Mouse (Mus musculus) MEL (cell line): ENCODE data around the gene Serpinb9c. TPM values are rescaled to one million over a fixed set of nuclear protein-coding genes. Genes with fewer than 3 reads are reported as not detected.
"Not testable (repeated sequence)": the region's sequence is repeated elsewhere in the genome, so short reads cannot be mapped to it uniquely, and the experiment has no call there.

Experiments
- DNase-seq: peaks from one replicate; pipeline ENCODE4 v3.0.0; 2011; ENCODE audit warnings: low read depth, low spot score
- H3K27ac ChIP-seq: 2 replicates; pipeline ENCODE4 v1.5.1; 2012; ENCODE audit warnings: low read depth, mild to moderate bottlenecking, control low read depth, low read length, moderate library complexity; ENCODE audit not compliant: control insufficient read depth
- H3K27me3 ChIP-seq, 2 experiments: fragments of 150-350 bp in 1 of 2; sonication (generic) in 1 of 2; 2 replicates each; pipeline ENCODE4 v1.6.1; 2012; ENCODE audit warnings: low read length in 2 of 2, mild to moderate bottlenecking in 2 of 2, improper control_type of control experiment in 1 of 2, moderate library complexity in 1 of 2; ENCODE audit not compliant: insufficient read depth in 2 of 2, control insufficient read depth in 1 of 2
- H3K36me3 ChIP-seq, 2 experiments: 2 replicates each; pipeline ENCODE4 v1.6.1; 2012 to 2014; ENCODE audit warnings: low read length in 2 of 2, improper control_type of control experiment in 1 of 2, inconsistent platforms in 1 of 2, mild to moderate bottlenecking in 1 of 2; ENCODE audit not compliant: insufficient read depth in 2 of 2, control insufficient read depth in 1 of 2
- H3K4me1 ChIP-seq, 2 experiments: fragments of 150-350 bp in 1 of 2; sonication (generic) in 1 of 2; 2 replicates each; pipeline ENCODE4 v1.6.1; 2012; ENCODE audit warnings: low read length in 2 of 2, improper control_type of control experiment in 1 of 2, mild to moderate bottlenecking in 1 of 2; ENCODE audit not compliant: insufficient read depth in 2 of 2, control insufficient read depth in 1 of 2
- H3K4me3 ChIP-seq, 2 experiments: fragments of 150-350 bp in 1 of 2; sonication (generic) in 1 of 2; 2 replicates each; pipeline ENCODE4 v1.5.1; 2012; ENCODE audit warnings: low read depth in 2 of 2, low read length in 2 of 2, mild to moderate bottlenecking in 2 of 2, moderate library complexity in 2 of 2, control low read depth in 1 of 2, improper control_type of control experiment in 1 of 2; ENCODE audit not compliant: control insufficient read depth in 1 of 2, insufficient read depth in 1 of 2
- H3K79me2 ChIP-seq: 2 replicates; pipeline ENCODE4 v1.6.1; 2012; ENCODE audit warnings: mild to moderate bottlenecking, low read length, moderate library complexity; ENCODE audit not compliant: control insufficient read depth, poor library complexity, insufficient read depth
- H3K9ac ChIP-seq: 2 replicates; pipeline ENCODE4 v1.6.1; 2012; ENCODE audit warnings: low read depth, mild to moderate bottlenecking, control low read depth, low read length, moderate library complexity; ENCODE audit not compliant: control insufficient read depth, poor library complexity, severe bottlenecking
- H3K9me3 ChIP-seq: fragments of 150-350 bp; sonication (generic); replicated peaks from 2 replicates; pipeline ENCODE4 v1.6.1; 2012; ENCODE audit warnings: mild to moderate bottlenecking, low read length, improper control_type of control experiment, moderate library complexity; ENCODE audit not compliant: insufficient read depth
- BHLHE40 ChIP-seq: IDR thresholded peaks from 2 replicates; pipeline ENCODE4 v1.6.1; 2012; ENCODE audit warnings: low read depth, mild to moderate bottlenecking, inconsistent platforms, low read length, improper control_type of control experiment, borderline replicate concordance
- CHD1 ChIP-seq: IDR thresholded peaks from 2 replicates; pipeline ENCODE4 v1.6.1; 2012; ENCODE audit warnings: low read depth, mild to moderate bottlenecking, inconsistent platforms, low read length, improper control_type of control experiment
- CHD2 ChIP-seq: IDR thresholded peaks from 2 replicates; pipeline ENCODE4 v1.6.1; 2011; ENCODE audit warnings: low read length, improper control_type of control experiment
- CTCF ChIP-seq, 3 experiments: IDR thresholded peaks in 2 of 3; conservative IDR thresholded peaks in 1 of 3; 2 replicates each; pipeline ENCODE4 v1.5.1; 2011 to 2012; ENCODE audit warnings: low read length in 3 of 3, low read depth in 2 of 3, mild to moderate bottlenecking in 2 of 3, improper control_type of control experiment in 1 of 3, inconsistent platforms in 1 of 3, mixed read lengths in 1 of 3, moderate library complexity in 1 of 3; ENCODE audit not compliant: control insufficient read depth in 1 of 3, insufficient read depth in 1 of 3, poor library complexity in 1 of 3, severe bottlenecking in 1 of 3
- JUND ChIP-seq: IDR thresholded peaks from 2 replicates; pipeline ENCODE4 v1.6.1; 2011; ENCODE audit warnings: low read depth, mild to moderate bottlenecking, improper control_type of control experiment, low read length
- KAT2A ChIP-seq: conservative IDR thresholded peaks from 2 replicates; pipeline ENCODE4 v1.6.1; 2012; ENCODE audit warnings: low read depth, low read length, improper control_type of control experiment, inconsistent platforms
- MAZ ChIP-seq: IDR thresholded peaks from 2 replicates; pipeline ENCODE4 v1.6.1; 2012; ENCODE audit warnings: low read depth, mild to moderate bottlenecking, inconsistent platforms, low read length, improper control_type of control experiment
- MEF2A ChIP-seq: IDR thresholded peaks from 2 replicates; pipeline ENCODE4 v1.6.1; 2014; ENCODE audit warnings: low read depth, mild to moderate bottlenecking, inconsistent platforms, low read length, improper control_type of control experiment; ENCODE audit not compliant: poor library complexity, insufficient replicate concordance, severe bottlenecking; ENCODE audit errors: extremely low read depth
- MYB ChIP-seq: IDR thresholded peaks from 2 replicates; pipeline ENCODE4 v1.6.1; 2011; ENCODE audit warnings: mild to moderate bottlenecking, low read depth, low read length, improper control_type of control experiment
- MYC ChIP-seq: IDR thresholded peaks from 2 replicates; pipeline ENCODE4 v1.6.1; 2011; ENCODE audit warnings: low read depth, mild to moderate bottlenecking, low read length, improper control_type of control experiment, moderate library complexity
- POLR2A ChIP-seq, 2 experiments: IDR thresholded peaks; 2 replicates each; pipeline ENCODE4 v1.6.1; 2011 to 2012; ENCODE audit warnings: low read length in 2 of 2, mild to moderate bottlenecking in 2 of 2, control low read depth in 1 of 2, improper control_type of control experiment in 1 of 2, low read depth in 1 of 2, moderate library complexity in 1 of 2; ENCODE audit not compliant: control insufficient read depth in 1 of 2, insufficient read depth in 1 of 2, poor library complexity in 1 of 2
- RAD21 ChIP-seq: IDR thresholded peaks from 2 replicates; pipeline ENCODE4 v1.6.1; 2011; ENCODE audit warnings: mild to moderate bottlenecking, low read depth, low read length, improper control_type of control experiment
- RCOR1 ChIP-seq: IDR thresholded peaks from 2 replicates; pipeline ENCODE4 v1.6.1; 2012; ENCODE audit warnings: low read depth, mild to moderate bottlenecking, inconsistent platforms, low read length, improper control_type of control experiment
- SMC3 ChIP-seq: IDR thresholded peaks from 2 replicates; pipeline ENCODE4 v1.6.1; 2011; ENCODE audit warnings: low read depth, low read length, improper control_type of control experiment
- USF1 ChIP-seq: IDR thresholded peaks from 2 replicates; pipeline ENCODE4 v1.6.1; 2014; ENCODE audit warnings: low read depth, mild to moderate bottlenecking, inconsistent platforms, low read length, improper control_type of control experiment, moderate library complexity
- USF2 ChIP-seq, 2 experiments: IDR thresholded peaks; 2 replicates each; pipeline ENCODE4 v1.6.1; 2011 to 2012; ENCODE audit warnings: improper control_type of control experiment in 2 of 2, low read length in 2 of 2, borderline replicate concordance in 1 of 2, inconsistent platforms in 1 of 2, low read depth in 1 of 2, mild to moderate bottlenecking in 1 of 2; ENCODE audit not compliant: insufficient read depth in 1 of 2
- ZKSCAN1 ChIP-seq: IDR thresholded peaks from 2 replicates; pipeline ENCODE4 v1.6.1; 2012; ENCODE audit warnings: low read depth, mild to moderate bottlenecking, inconsistent platforms, low read length, improper control_type of control experiment, moderate library complexity
- polyA plus RNA-seq, 2 experiments: library from polyadenylated mRNA; stranded (reverse) in 1 of 2; unstranded in 1 of 2; fragments of >175 nt in 1 of 2; fragments of >200 nt in 1 of 2; gene quantifications; 2 replicates each; pipeline versions ENCODE4 v1.2.1 to v1.2.4; 2012; ENCODE audit warnings: low replicate concordance in 2 of 2, low read depth in 1 of 2; ENCODE audit not compliant: insufficient read length in 2 of 2, insufficient read depth in 1 of 2, missing spikeins in 1 of 2
- total RNA-seq: library from RNA; depleted of rRNA; stranded (reverse); fragments of 300-350 nt; gene quantifications from 2 replicates; pipeline ENCODE4 v1.2.3, GENCODE M21; 2012

Gene Serpinb9c
- total and polyA plus RNA-seq, 3 experiments: not detected

GRCm38 (mm10) chr13:33192659-33193058, 33.1 kb upstream of the Serpinb9c start, which contains the start of gene Serpinb9d:
Gene Serpinb9d, plus strand, starts transcription at chr13:33192959.
- Histone ChIP-seq H3K9ac (no peak within 1 kb of the TSS), H3K27ac (no peak within 1 kb of the TSS), H3K9me3 (no peaks in the 10 kb centered on the region), H3K79me2 (no peaks in the 10 kb centered on the region), H3K4me1 (no peaks in the 10 kb centered on the region), H3K27me3 (no peaks in the 10 kb centered on the region), H3K4me3 (no peak within 1 kb of the TSS), H3K36me3 (no peaks in the 10 kb centered on the region)
- DNase-seq: no peak
- TF ChIP-seq JUND (no peak), MAZ (no peak), CHD1 (no peak), MYB (no peak), MYC (no peak), USF1 (no peak), RCOR1 (no peak), RAD21 (no peak), CTCF (IDR thresholded peaks at IDR 0.05 in 2 of 3, conservative IDR thresholded peaks at IDR 0.05 in 1 of 3; ENCODE audit: control insufficient read depth in 1 of 3, insufficient read depth in 1 of 3, low read depth in 2 of 3, low read length in 3 of 3, poor library complexity in 1 of 3, severe bottlenecking in 1 of 3) (no peak), USF2 (IDR thresholded peaks at IDR 0.05; ENCODE audit: borderline replicate concordance in 1 of 2, insufficient read depth in 1 of 2, low read depth in 1 of 2, low read length in 2 of 2) (no peak), SMC3 (no peak), MEF2A (no peak), ZKSCAN1 (no peak), CHD2 (no peak), KAT2A (no peak), BHLHE40 (no peak), POLR2A (IDR thresholded peaks at IDR 0.05; ENCODE audit: control insufficient read depth in 1 of 2, insufficient read depth in 1 of 2, low read depth in 1 of 2, low read length in 2 of 2, poor library complexity in 1 of 2) (no peak)

GRCm38 (mm10) chr13:33190486-33190885, 30.9 kb upstream of the Serpinb9c start:
- H3K9ac ChIP-seq, H3K27me3 ChIP-seq, H3K4me1 ChIP-seq, DNase-seq, H3K79me2 ChIP-seq, H3K4me3 ChIP-seq, H3K9me3 ChIP-seq, H3K36me3 ChIP-seq, H3K27ac ChIP-seq: not testable (repeated sequence)
